Mouse (Mus musculus): ENCODE results near the gene Gng13. TPM values are rescaled to one million over a fixed set of nuclear protein-coding genes. Genes with fewer than 3 reads are reported as not detected.

The Gng13 gene
- total RNA-seq (2021) = not detected in 2 replicates
- long read RNA-seq, experiment 1 = 0 reads
- long read RNA-seq, experiment 2, partial matches to known transcripts = 0 of 1 reads
- long read RNA-seq, experiment 2, other reads (novel, unspliced or antisense) = 0 of 1 reads

- DNase-seq = peak; percentile 54
These were observed at the start of gene Gng13 for GRCm38 (mm10) chr17:25716711-25717637. Gene Gng13, plus strand, starts transcription at chr17:25717171.

GRCm38 (mm10) chr17:25668481-25669055 is 48.4 kb upstream of the Gng13 start:
- no peak for DNase-seq

GRCm38 (mm10) chr17:25672982-25673381 is 44.0 kb upstream of the Gng13 start:
- no peak for DNase-seq

GRCm38 (mm10) chr17:25677969-25678368 is 39.0 kb upstream of the Gng13 start:
- DNase-seq = no peak

GRCm38 (mm10) chr17:25679818-25680217 is 37.2 kb upstream of the Gng13 start:
- DNase-seq = no peak

GRCm38 (mm10) chr17:25681636-25682035 is 35.3 kb upstream of the Gng13 start:
- DNase-seq = no peak

GRCm38 (mm10) chr17:25686323-25686722 is 30.6 kb upstream of the Gng13 start:
- DNase-seq = no peak

GRCm38 (mm10) chr17:25688922-25689321 is 28.0 kb upstream of the Gng13 start:
- DNase-seq = no peak

- no peak for DNase-seq
These were observed 20.7 kb upstream of the Gng13 start for GRCm38 (mm10) chr17:25696263-25696662.

- peak; percentile 81 for DNase-seq
These were observed 18.5 kb upstream of the Gng13 start for GRCm38 (mm10) chr17:25698446-25698845.

GRCm38 (mm10) chr17:25700863-25701496 is 16.0 kb upstream of the Gng13 start:
- DNase-seq = no peak

GRCm38 (mm10) chr17:25709994-25710393 is 7.0 kb upstream of the Gng13 start:
- DNase-seq = no peak

- no peak for DNase-seq
These were observed 5.8 kb upstream of the Gng13 start for GRCm38 (mm10) chr17:25711136-25711535.

- no peak for DNase-seq
These were observed 1.3 kb upstream of the Gng13 start for GRCm38 (mm10) chr17:25715627-25716026.

- DNase-seq = peak; percentile 37
These were observed 841 bp upstream of the Gng13 start for GRCm38 (mm10) chr17:25716130-25716529.

- DNase-seq = no peak
These were observed 720 bp downstream of the Gng13 start for GRCm38 (mm10) chr17:25717691-25718090.

- no peak for DNase-seq
These were observed 4.5 kb downstream of the Gng13 start for GRCm38 (mm10) chr17:25721476-25721875.

GRCm38 (mm10) chr17:25723470-25723869 is 6.5 kb downstream of the Gng13 start:
- no peak for DNase-seq

- no peak for DNase-seq
These were observed 6.9 kb downstream of the Gng13 start for GRCm38 (mm10) chr17:25723919-25724318.

GRCm38 (mm10) chr17:25725264-25725663 is 8.3 kb downstream of the Gng13 start:
- no peak for DNase-seq

- DNase-seq = peak; percentile 100
These were observed 10.5 kb downstream of the Gng13 start, which contains the start of the genes Chtf18 and Rpusd1 for GRCm38 (mm10) chr17:25727265-25728008. Gene Chtf18, minus strand, starts transcription at chr17:25727419. Gene Rpusd1, plus strand, starts transcription at chr17:25727670.

- DNase-seq = peak; percentile 54
These were observed 11.0 kb downstream of the Gng13 start for GRCm38 (mm10) chr17:25728009-25728270.
